Mouse (Mus musculus): ENCODE data around the gene Rhbdd3. TPM values are rescaled to one million over a fixed set of nuclear protein-coding genes. Genes with fewer than 3 reads are reported as not detected.

Gene Rhbdd3
- polyA plus RNA-seq, 1 experiment from 2014 or later = 26.5 TPM

GRCm38 (mm10) chr11:5100283-5100682, 1.6 kb downstream of the Rhbdd3 start:
- Histone ChIP-seq H3K36me3 (peaks cover 23% of the 10 kb centered on the region), H3K4me1 (replicated peaks) (peaks cover 29% of the 10 kb centered on the region), H3K9me3 (replicated peaks) (no peaks in the 10 kb centered on the region), H3K4me2 (peak overlapping the region; percentile 70), H3K27ac (ENCODE audit: poor library complexity, severe bottlenecking) (peak overlapping the region; percentile 92), H3K27me3 (replicated peaks) (no peaks in the 10 kb centered on the region), H3K9ac (peak overlapping the region; percentile 99), H3K4me3 (peak overlapping the region; percentile 94)
- ATAC-seq (ENCODE audit: insufficient number of reproducible peaks, low FRiP score) = no peak
- WGBS = 1% methylated on average over 7 of the region's 7 CpGs

- Histone ChIP-seq H3K4me1 (replicated peaks) (peaks cover 28% of the 10 kb centered on the region), H3K27ac (ENCODE audit: poor library complexity, severe bottlenecking) (no peak overlapping the region), H3K9ac (peak overlapping the region; percentile 99; the same call in 1 of the 2 replicates), H3K36me3 (peaks cover 28% of the 10 kb centered on the region), H3K27me3 (replicated peaks) (no peaks in the 10 kb centered on the region), H3K4me3 (0 out of 2 replicates have a peak overlapping the region, but pooled peaks have one; percentile 94), H3K4me2 (peak overlapping the region; percentile 70), H3K9me3 (replicated peaks) (no peaks in the 10 kb centered on the region)
- WGBS = 65% methylated on average over 5 of the region's 5 CpGs
- no peak for ATAC-seq (ENCODE audit: insufficient number of reproducible peaks, low FRiP score)
Observed at GRCm38 (mm10) chr11:5100801-5101200, 2.1 kb downstream of the Rhbdd3 start.

- Histone ChIP-seq H3K9me3 (replicated peaks) (no peaks in the 10 kb centered on the region), H3K36me3 (peaks cover 30% of the 10 kb centered on the region), H3K27ac (ENCODE audit: poor library complexity, severe bottlenecking) (no peak overlapping the region), H3K4me1 (replicated peaks) (peaks cover 21% of the 10 kb centered on the region), H3K9ac (no peak overlapping the region), H3K27me3 (replicated peaks) (no peaks in the 10 kb centered on the region), H3K4me3 (no peak overlapping the region), H3K4me2 (no peak overlapping the region)
- ATAC-seq (ENCODE audit: insufficient number of reproducible peaks, low FRiP score) = no peak
- 78% methylated on average over 6 of the region's 6 CpGs for WGBS
Observed at GRCm38 (mm10) chr11:5101641-5102040, 2.9 kb downstream of the Rhbdd3 start.

GRCm38 (mm10) chr11:5102384-5102783, 3.7 kb downstream of the Rhbdd3 start:
- no peaks in the 10 kb centered on the region for H3K27me3 ChIP-seq (replicated peaks)
- H3K27ac ChIP-seq (ENCODE audit: poor library complexity, severe bottlenecking) = no peak overlapping the region
- 68% methylated on average over 7 of the region's 7 CpGs for WGBS
- no peak overlapping the region for H3K4me3 ChIP-seq
- peaks cover 14% of the 10 kb centered on the region for H3K4me1 ChIP-seq (replicated peaks)
- H3K9ac ChIP-seq = no peak overlapping the region
- no peak overlapping the region for H3K4me2 ChIP-seq
- H3K36me3 ChIP-seq = peaks cover 30% of the 10 kb centered on the region
- no peaks in the 10 kb centered on the region for H3K9me3 ChIP-seq (replicated peaks)
- no peak for ATAC-seq (ENCODE audit: insufficient number of reproducible peaks, low FRiP score)

- WGBS = 87% methylated on average over 4 of the region's 4 CpGs
- Histone ChIP-seq H3K4me3 (no peak overlapping the region), H3K27ac (ENCODE audit: poor library complexity, severe bottlenecking) (no peak overlapping the region), H3K36me3 (peaks cover 30% of the 10 kb centered on the region), H3K9me3 (replicated peaks) (no peaks in the 10 kb centered on the region), H3K9ac (no peak overlapping the region), H3K4me1 (replicated peaks) (peaks cover 12% of the 10 kb centered on the region), H3K27me3 (replicated peaks) (no peaks in the 10 kb centered on the region), H3K4me2 (no peak overlapping the region)
- ATAC-seq (ENCODE audit: insufficient number of reproducible peaks, low FRiP score) = no peak
Observed at GRCm38 (mm10) chr11:5103986-5104509, 5.3 kb downstream of the Rhbdd3 start.

GRCm38 (mm10) chr11:5109441-5109840, 10.7 kb downstream of the Rhbdd3 start:
- H3K27ac ChIP-seq (ENCODE audit: poor library complexity, severe bottlenecking) = no peak overlapping the region
- 50% methylated on average over 8 of the region's 8 CpGs for WGBS
- ATAC-seq (ENCODE audit: insufficient number of reproducible peaks, low FRiP score) = no peak

GRCm38 (mm10) chr11:5113645-5114044, 14.9 kb downstream of the Rhbdd3 start:
- 73% methylated on average over 7 of the region's 7 CpGs for WGBS
- Histone ChIP-seq H3K4me3 (no peak overlapping the region), H3K9ac (no peak overlapping the region), H3K4me2 (no peak overlapping the region), H3K4me1 (replicated peaks) (peaks cover 19% of the 10 kb centered on the region), H3K9me3 (replicated peaks) (no peaks in the 10 kb centered on the region), H3K36me3 (no peaks in the 10 kb centered on the region), H3K27me3 (replicated peaks) (0 out of 2 replicates have a peak, but pooled peaks cover 4% of the 10 kb centered on the region), H3K27ac (ENCODE audit: poor library complexity, severe bottlenecking) (no peak overlapping the region)
- ATAC-seq (ENCODE audit: insufficient number of reproducible peaks, low FRiP score) = no peak

More at GRCm38 (mm10) chr11:5109441-5109840, 10.7 kb downstream of the Rhbdd3 start:
- Histone ChIP-seq H3K4me2 (no peak overlapping the region), H3K4me3 (no peak overlapping the region), H3K27me3 (replicated peaks) (no peaks in the 10 kb centered on the region), H3K9me3 (replicated peaks) (no peaks in the 10 kb centered on the region), H3K36me3 (peaks cover 16% of the 10 kb centered on the region), H3K4me1 (replicated peaks) (peaks cover 19% of the 10 kb centered on the region), H3K9ac (no peak overlapping the region)

GRCm38 (mm10) chr11:5114931-5115581, 16.3 kb downstream of the Rhbdd3 start:
- H3K9me3 ChIP-seq (replicated peaks) = no peaks in the 10 kb centered on the region
- 0 out of 2 replicates have a peak, but pooled peaks cover 4% of the 10 kb centered on the region for H3K27me3 ChIP-seq (replicated peaks)
- 22% methylated on average over 13 of the region's 13 CpGs for WGBS
- ATAC-seq (ENCODE audit: insufficient number of reproducible peaks, low FRiP score) = peak; percentile 62; the same call in 1 of the 2 replicates
- no peak overlapping the region for H3K27ac ChIP-seq (ENCODE audit: poor library complexity, severe bottlenecking)
- no peak overlapping the region for H3K4me3 ChIP-seq
- H3K4me1 ChIP-seq (replicated peaks) = peaks cover 13% of the 10 kb centered on the region
- no peak overlapping the region for H3K4me2 ChIP-seq
- no peaks in the 10 kb centered on the region for H3K36me3 ChIP-seq
- no peak overlapping the region for H3K9ac ChIP-seq

- peaks cover 14% of the 10 kb centered on the region for H3K4me1 ChIP-seq (replicated peaks)
- 79% methylated on average over 4 of the region's 4 CpGs for WGBS
- no peak for ATAC-seq (ENCODE audit: insufficient number of reproducible peaks, low FRiP score)
- no peak overlapping the region for H3K4me3 ChIP-seq
- H3K9me3 ChIP-seq (replicated peaks) = no peaks in the 10 kb centered on the region
- no peaks in the 10 kb centered on the region for H3K36me3 ChIP-seq
- H3K4me2 ChIP-seq = no peak overlapping the region
- H3K27me3 ChIP-seq (replicated peaks) = no peaks in the 10 kb centered on the region
- H3K9ac ChIP-seq = no peak overlapping the region
- H3K27ac ChIP-seq (ENCODE audit: poor library complexity, severe bottlenecking) = no peak overlapping the region
Observed at GRCm38 (mm10) chr11:5125713-5126112, 27.0 kb downstream of the Rhbdd3 start.

- no peak for ATAC-seq (ENCODE audit: insufficient number of reproducible peaks, low FRiP score)
- Histone ChIP-seq H3K9me3 (replicated peaks) (no peaks in the 10 kb centered on the region), H3K36me3 (no peaks in the 10 kb centered on the region), H3K27ac (ENCODE audit: poor library complexity, severe bottlenecking) (no peak overlapping the region), H3K4me3 (no peak overlapping the region), H3K27me3 (replicated peaks) (no peaks in the 10 kb centered on the region), H3K4me1 (replicated peaks) (peaks cover 14% of the 10 kb centered on the region), H3K4me2 (no peak overlapping the region), H3K9ac (no peak overlapping the region)
- 53% methylated on average over 5 of the region's 5 CpGs for WGBS
Observed at GRCm38 (mm10) chr11:5129035-5129480, 30.3 kb downstream of the Rhbdd3 start.

- H3K4me2 ChIP-seq = no peak overlapping the region
Observed at GRCm38 (mm10) chr11:5130111-5130665, 31.5 kb downstream of the Rhbdd3 start.

More at GRCm38 (mm10) chr11:5130111-5130665, 31.5 kb downstream of the Rhbdd3 start:
- Histone ChIP-seq H3K4me3 (no peak overlapping the region), H3K36me3 (no peaks in the 10 kb centered on the region), H3K9me3 (replicated peaks) (no peaks in the 10 kb centered on the region), H3K27ac (ENCODE audit: poor library complexity, severe bottlenecking) (no peak overlapping the region), H3K27me3 (replicated peaks) (no peaks in the 10 kb centered on the region), H3K4me1 (replicated peaks) (peaks cover 14% of the 10 kb centered on the region), H3K9ac (no peak overlapping the region)
- WGBS = 75% methylated on average over 4 of the region's 4 CpGs
- ATAC-seq (ENCODE audit: insufficient number of reproducible peaks, low FRiP score) = no peak

Measured in heart, embryonic 12.5 days (tissue).